Mouse (Mus musculus) heart, adult 18-20 months (tissue): ENCODE data around the gene Ankrd9. TPM values are rescaled to one million over a fixed set of nuclear protein-coding genes. Genes with fewer than 3 reads are reported as not detected.

ENCODE experiments used
- total RNA-seq, 2 experiments: library from RNA; stranded (reverse); gene quantifications; 2 replicates each; pipeline ENCODE4 v1.2.3; 2021

The Ankrd9 gene
- total RNA-seq, 2 experiments from 2014 or later = 59.5 to 68.0 TPM

Other genes starting within 250 kb of the Ankrd9 start
- 10 to 100 TPM; 31.0 to 32.1 TPM for gene Wdr20, start 241.1 kb downstream of the Ankrd9 start, total RNA-seq
- gene Mok, start 138.1 kb downstream of the Ankrd9 start, total RNA-seq = 1 to 10 TPM in 1 of 2 experiments, under 1 TPM in 1; 0.80 to 1.4 TPM
- 10 to 100 TPM; 10.3 to 11.4 TPM for gene Zfp839, start 128.8 kb downstream of the Ankrd9 start, total RNA-seq
- gene Cinp, start 89.9 kb downstream of the Ankrd9 start, total RNA-seq = 10 to 100 TPM; 26.9 to 29.5 TPM
- gene Tecpr2, start 89.8 kb downstream of the Ankrd9 start, total RNA-seq = 1 to 10 TPM; 5.1 to 6.0 TPM
- gene Rcor1, start 60.3 kb upstream of the Ankrd9 start, total RNA-seq = 10 to 100 TPM; 14.7 to 15.0 TPM
- gene Traf3, start 187.3 kb upstream of the Ankrd9 start, total RNA-seq = 10 to 100 TPM; 14.2 to 14.3 TPM
- not detected for gene 4930595D18Rik, start 205.5 kb upstream of the Ankrd9 start, total RNA-seq